In genomic region chr8:8659503-8660306, GRCm38 (mm10) we compare ENCODE assay signal across 9 mouse cellular contexts. TPM values are rescaled to one million over a fixed set of nuclear protein-coding genes. Genes with fewer than 3 reads are reported as not detected.
DNase-seq lines count a peak whose midpoint lies in the region; ATAC-seq lines count a peak whose summit lies in the region.
"Had no signal": no experiment of that assay in that cellular context is flagged by ENCODE, and none has a peak within 500 bp of the region (broad histone marks: within the 10 kb centered on the region; RNA-seq: fewer than 3 reads in every experiment).

No protein-coding gene starts in this region.

- peak overlapping the region; percentile 97 for H3K9ac ChIP-seq in hindbrain, embryonic 11.5 days (ENCODE audit: low read depth, low read length)
- peak overlapping the region; percentile 95 for H3K9ac ChIP-seq in limb, embryonic 12.5 days (replicated peaks)
- H3K9ac ChIP-seq in midbrain, embryonic 16.5 days (ENCODE audit: low read depth, low read length): peak overlapping the region; percentile 86

- H3K27ac ChIP-seq in forebrain, embryonic 10.5 days: peak overlapping the region; percentile 98
- H3K27ac ChIP-seq in hindbrain, embryonic 11.5 days (ENCODE audit: low read depth, low read length): peak overlapping the region; percentile 94
- H3K27ac ChIP-seq in limb, embryonic 12.5 days: peak overlapping the region; percentile 88
- H3K27ac ChIP-seq in midbrain, embryonic 16.5 days (ENCODE audit: low read length): peak overlapping the region; percentile 83

- H3K4me1 ChIP-seq in forebrain, embryonic 10.5 days: peaks cover 48% of the 10 kb centered on the region
- peaks cover 2% of the 10 kb centered on the region; the same call in 1 of the 2 replicates for H3K4me1 ChIP-seq in hindbrain, embryonic 11.5 days (replicated peaks; ENCODE audit: control insufficient read depth, insufficient read depth, low read length)
- H3K4me1 ChIP-seq in limb, embryonic 12.5 days (replicated peaks): peaks cover 31% of the 10 kb centered on the region
- H3K4me1 ChIP-seq in midbrain, embryonic 16.5 days (ENCODE audit: control insufficient read depth, insufficient read depth, low read length): peaks cover 30% of the 10 kb centered on the region

- peaks cover 7% of the 10 kb centered on the region for H3K36me3 ChIP-seq in forebrain, embryonic 10.5 days (replicated peaks)
- no peaks in the 10 kb centered on the region for H3K36me3 ChIP-seq in hindbrain, embryonic 11.5 days (ENCODE audit: control insufficient read depth, insufficient read depth, low read length)
- peaks cover 11% of the 10 kb centered on the region; the same call in 1 of the 2 replicates for H3K36me3 ChIP-seq in limb, embryonic 12.5 days
- no peaks in the 10 kb centered on the region for H3K36me3 ChIP-seq in midbrain, embryonic 16.5 days (ENCODE audit: control insufficient read depth, insufficient read depth, low read length)

- ATAC-seq in hindbrain, embryonic 11.5 days (ENCODE audit: low FRiP score): no peak
- ATAC-seq in limb, embryonic 12.5 days (ENCODE audit: insufficient number of reproducible peaks, insufficient read depth, low FRiP score, low TSS enrichment, low read depth): no peak
- no peak for ATAC-seq in midbrain, embryonic 16.5 days

- WGBS in forebrain, embryonic 10.5 days: under 1% methylated on average over 53 of the region's 53 CpGs
- WGBS in hindbrain, embryonic 11.5 days: under 1% methylated on average over 53 of the region's 53 CpGs
- under 1% methylated on average over 53 of the region's 53 CpGs for WGBS in limb, embryonic 12.5 days
- under 1% methylated on average over 53 of the region's 53 CpGs for WGBS in midbrain, embryonic 16.5 days

- peak; percentile 15 for DNase-seq in cerebellum, adult 9-11 months
- DNase-seq in cerebellum, adult 11 months: no peak
- DNase-seq in Muller cell, postnatal 12 days (ENCODE audit: inconsistent ontology term): peak; percentile 50
- DNase-seq in forebrain, embryonic 10.5 days (ENCODE audit: extremely low spot score, low spot score): peak; percentile 58
- DNase-seq in hindbrain, embryonic 11.5 days (ENCODE audit: low spot score): peak; percentile 68
- peak; percentile 10 for DNase-seq in thymus, postnatal 0 days (ENCODE audit: low spot score)

- H3K4me3 ChIP-seq in forebrain, embryonic 10.5 days: peak overlapping the region; percentile 97
- H3K4me3 ChIP-seq in hindbrain, embryonic 11.5 days (ENCODE audit: low read depth, low read length): peak overlapping the region; percentile 96
- H3K4me3 ChIP-seq in limb, embryonic 12.5 days (replicated peaks): peak overlapping the region; percentile 95
- H3K4me3 ChIP-seq in midbrain, embryonic 16.5 days (ENCODE audit: low read depth, low read length): peak overlapping the region; percentile 93

- no peaks in the 10 kb centered on the region for H3K27me3 ChIP-seq in forebrain, embryonic 10.5 days (ENCODE audit: poor library complexity, severe bottlenecking)
- no peaks in the 10 kb centered on the region for H3K27me3 ChIP-seq in hindbrain, embryonic 11.5 days (ENCODE audit: control insufficient read depth, insufficient read depth, low read length)
- 0 out of 2 replicates have a peak, but pooled peaks cover 3% of the 10 kb centered on the region for H3K27me3 ChIP-seq in limb, embryonic 12.5 days
- no peaks in the 10 kb centered on the region for H3K27me3 ChIP-seq in midbrain, embryonic 16.5 days (ENCODE audit: control insufficient read depth, insufficient read depth, low read depth, low read length)
- H3K27me3 ChIP-seq: CH12.LX had no signal

- H3K4me2 ChIP-seq in hindbrain, embryonic 11.5 days (replicated peaks; ENCODE audit: low read depth, low read length): peak overlapping the region; percentile 85
- H3K4me2 ChIP-seq in limb, embryonic 12.5 days: peak overlapping the region; percentile 88
- H3K4me2 ChIP-seq in midbrain, embryonic 16.5 days (ENCODE audit: low read length): peak overlapping the region; percentile 93

- no peaks in the 10 kb centered on the region for H3K9me3 ChIP-seq in forebrain, embryonic 10.5 days
- no peaks in the 10 kb centered on the region for H3K9me3 ChIP-seq in hindbrain, embryonic 11.5 days (ENCODE audit: control insufficient read depth, low read length)
- H3K9me3 ChIP-seq in limb, embryonic 12.5 days: no peaks in the 10 kb centered on the region
- no peaks in the 10 kb centered on the region for H3K9me3 ChIP-seq in midbrain, embryonic 16.5 days (replicated peaks; ENCODE audit: control insufficient read depth, low read length, poor library complexity, severe bottlenecking)

RNA-seq across cellular contexts. Expression of gene Efnb2, which starts 1.3 kb away (rescaled TPM):
- polyA plus RNA-seq in forebrain, embryonic 10.5 days (2016; fragmentation: Nextera tagmentation; extraction: Ambion mirVana): 28.7 and 29.9 TPM in 2 replicates
- polyA plus RNA-seq in hindbrain, embryonic 11.5 days (2014; fragmentation: Nextera tagmentation; extraction: Ambion mirVana): 36.3 and 43.6 TPM in 2 replicates
- 32.4 and 38.1 TPM in 2 replicates for polyA plus RNA-seq in limb, embryonic 12.5 days (2016; fragmentation: Nextera tagmentation; extraction: Ambion mirVana)
- 10.0 and 10.8 TPM in 2 replicates for polyA plus RNA-seq in midbrain, embryonic 16.5 days (2015; fragmentation: Nextera tagmentation; extraction: Ambion mirVana)
- 4.3 and 4.5 TPM in 2 replicates for polyA plus RNA-seq in thymus, postnatal 0 days (2015; fragmentation: Nextera tagmentation; extraction: Ambion mirVana)

RNA-seq across cellular contexts. Expression of gene Arglu1, which starts 30.6 kb away (rescaled TPM):
- 154 and 157 TPM in 2 replicates for polyA plus RNA-seq in forebrain, embryonic 10.5 days (2016; fragmentation: Nextera tagmentation; extraction: Ambion mirVana)
- polyA plus RNA-seq in hindbrain, embryonic 11.5 days (2014; fragmentation: Nextera tagmentation; extraction: Ambion mirVana): 162 and 171 TPM in 2 replicates
- polyA plus RNA-seq in limb, embryonic 12.5 days (2016; fragmentation: Nextera tagmentation; extraction: Ambion mirVana): 211 and 212 TPM in 2 replicates
- polyA plus RNA-seq in midbrain, embryonic 16.5 days (2015; fragmentation: Nextera tagmentation; extraction: Ambion mirVana): 150 and 173 TPM in 2 replicates
- polyA plus RNA-seq in thymus, postnatal 0 days (2015; fragmentation: Nextera tagmentation; extraction: Ambion mirVana): 147 and 196 TPM in 2 replicates
